Mouse (Mus musculus) liver, embryonic 14.5 days (tissue): Measurements from ENCODE around the gene Mtus2.

ENCODE experiments used
- CTCF ChIP-seq: IDR thresholded peaks from 2 replicates; pipeline ENCODE4 v1.5.1; 2016; ENCODE audit warnings: antibody characterized with exemption, low read depth, control low read depth
- EP300 ChIP-seq: IDR thresholded peaks from 2 replicates; pipeline ENCODE4 v1.6.1; 2016; ENCODE audit warnings: antibody characterized with exemption, low read depth

GRCm38 (mm10) chr5:148349327-148350011 lies 392.3 kb downstream of the Mtus2 start:
- TF ChIP-seq CTCF (no peak), EP300 (no peak)
